ENCODE assay signal across 28 mouse cellular contexts in the genomic region with DNA sequence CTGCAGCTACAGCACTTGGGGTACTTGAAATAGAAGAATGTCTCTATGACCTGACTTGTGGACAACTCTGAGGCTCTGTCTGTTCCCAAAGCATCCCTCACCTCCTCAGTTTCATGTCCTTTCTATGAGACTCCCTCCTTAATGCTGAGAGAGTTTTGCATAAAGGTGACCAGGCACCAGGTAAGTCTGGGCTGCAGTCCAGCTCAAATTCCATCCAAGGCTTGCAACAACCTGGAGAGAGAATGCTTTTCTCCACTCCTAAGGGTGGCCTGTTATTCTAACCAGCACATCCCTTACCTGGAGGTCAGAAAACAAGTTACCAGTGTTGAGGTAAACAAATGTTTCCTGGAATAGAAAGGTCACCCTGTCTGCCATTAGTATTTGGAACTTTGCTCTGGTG.
DNase-seq lines count a peak whose midpoint lies in the region; ATAC-seq lines count a peak whose summit lies in the region.
"Had no signal": no experiment of that assay in that cellular context is flagged by ENCODE, and none has a peak within 500 bp of the region (broad histone marks: within the 10 kb centered on the region; RNA-seq: fewer than 3 reads in every experiment).

No protein-coding gene starts in this region.

- no peaks in the 10 kb centered on the region for H3K9me3 ChIP-seq in kidney, embryonic 16.5 days (ENCODE audit: low read length)
- no peaks in the 10 kb centered on the region for H3K9me3 ChIP-seq in kidney, embryonic 15.5 days (replicated peaks)
- H3K9me3 ChIP-seq: embryonic facial prominence, embryonic 12.5 days; embryonic facial prominence, embryonic 15.5 days; G1E; heart, embryonic 12.5 days; heart, embryonic 15.5 days; hindbrain, embryonic 10.5 days; hindbrain, embryonic 13.5 days had no signal

- H3K27ac ChIP-seq in kidney, embryonic 16.5 days (ENCODE audit: low read length), result no peak overlapping the region
- H3K27ac ChIP-seq in kidney, embryonic 15.5 days, result no peak overlapping the region
- H3K27ac ChIP-seq: embryonic facial prominence, embryonic 12.5 days; embryonic facial prominence, embryonic 15.5 days; heart, embryonic 15.5 days; hindbrain, embryonic 10.5 days; hindbrain, embryonic 13.5 days had no signal

- ATAC-seq in kidney, embryonic 16.5 days (ENCODE audit: low FRiP score, low TSS enrichment), result no peak
- ATAC-seq in kidney, embryonic 15.5 days (replicated peaks; ENCODE audit: low FRiP score), result no peak
- ATAC-seq: forebrain, embryonic 14.5 days; forebrain, postnatal 0 days; Patski had no signal

- H3K27me3 ChIP-seq in kidney, embryonic 16.5 days (ENCODE audit: insufficient read depth, low read length), result no peaks in the 10 kb centered on the region
- no peaks in the 10 kb centered on the region for H3K27me3 ChIP-seq in kidney, embryonic 15.5 days
- H3K27me3 ChIP-seq: CH12.LX; embryonic facial prominence, embryonic 12.5 days; embryonic facial prominence, embryonic 15.5 days; heart, embryonic 12.5 days; heart, embryonic 15.5 days; hindbrain, embryonic 13.5 days; Patski had no signal

- no peak overlapping the region for H3K9ac ChIP-seq in kidney, embryonic 16.5 days (replicated peaks; ENCODE audit: low read length)
- H3K9ac ChIP-seq in kidney, embryonic 15.5 days, result no peak overlapping the region
- H3K9ac ChIP-seq: embryonic facial prominence, embryonic 12.5 days; embryonic facial prominence, embryonic 15.5 days; forebrain, postnatal 0 days; heart, embryonic 12.5 days; heart, embryonic 15.5 days; hindbrain, embryonic 13.5 days had no signal

- no peaks in the 10 kb centered on the region for H3K4me1 ChIP-seq in kidney, embryonic 16.5 days (ENCODE audit: insufficient read depth, low read length)
- no peaks in the 10 kb centered on the region for H3K4me1 ChIP-seq in kidney, embryonic 15.5 days
- H3K4me1 ChIP-seq: embryonic facial prominence, embryonic 12.5 days; embryonic facial prominence, embryonic 15.5 days; hindbrain, embryonic 10.5 days; hindbrain, embryonic 13.5 days had no signal

- peak; percentile 33 for DNase-seq in kidney, adult 18-20 months
- DNase-seq in kidney, adult 9 months, result peak; percentile 47
- peak; percentile 31 for DNase-seq in lung, postnatal 36 days
- no peak for DNase-seq in lung, postnatal 14 days
- no peak for DNase-seq in frontal cortex, postnatal 36 days (ENCODE audit: low spot score in 2 of 2)
- DNase-seq: adrenal gland, postnatal 10 days; adrenal gland, postnatal 36 days; B cell, adult 2 months; cerebellum, adult 18-20 months; cerebellum, adult 9-10 months; cerebellum, postnatal 14 days; forebrain, postnatal 0 days; gastrocnemius, postnatal 25 days; heart, adult 18-20 months; heart, postnatal 10 days; heart, postnatal 36 days had no signal

- no peak overlapping the region for H3K4me3 ChIP-seq in kidney, embryonic 16.5 days (ENCODE audit: low read length)
- no peak overlapping the region for H3K4me3 ChIP-seq in kidney, embryonic 15.5 days (replicated peaks)
- H3K4me3 ChIP-seq: embryonic facial prominence, embryonic 12.5 days; embryonic facial prominence, embryonic 15.5 days; heart, embryonic 12.5 days; heart, embryonic 15.5 days; hindbrain, embryonic 10.5 days; hindbrain, embryonic 13.5 days had no signal

- H3K36me3 ChIP-seq in kidney, embryonic 16.5 days (ENCODE audit: insufficient read depth, low read length), result no peaks in the 10 kb centered on the region
- H3K36me3 ChIP-seq in kidney, embryonic 15.5 days, result no peaks in the 10 kb centered on the region
- H3K36me3 ChIP-seq: embryonic facial prominence, embryonic 12.5 days; embryonic facial prominence, embryonic 15.5 days; G1E; heart, embryonic 12.5 days; heart, embryonic 15.5 days; hindbrain, embryonic 10.5 days; hindbrain, embryonic 13.5 days had no signal

- no peak overlapping the region for H3K4me2 ChIP-seq in kidney, embryonic 16.5 days (replicated peaks; ENCODE audit: low read depth, low read length)
- H3K4me2 ChIP-seq in kidney, embryonic 15.5 days, result no peak overlapping the region
- H3K4me2 ChIP-seq: embryonic facial prominence, embryonic 12.5 days; embryonic facial prominence, embryonic 15.5 days; heart, embryonic 12.5 days; heart, embryonic 15.5 days; hindbrain, embryonic 13.5 days had no signal

Comparison
In these comparisons a context has a peak if more than half of its experiments do, and no peak if none do; other contexts are left out.
1. DNase-seq: peak in kidney, adult 18-20 months (single experiment), kidney, adult 9 months (single experiment) and lung, postnatal 36 days (single experiment); none in lung, postnatal 14 days (single experiment) and frontal cortex, postnatal 36 days (0 of 2).